Mouse (Mus musculus) retina, postnatal 7 days (tissue): ENCODE data around the gene Klhl35.

Experiments used
- DNase-seq: peaks from one replicate; pipeline ENCODE4 v3.0.0-alpha.2; 2012; ENCODE audit warnings: low read depth, low spot score

The Klhl35 gene

DNA sequence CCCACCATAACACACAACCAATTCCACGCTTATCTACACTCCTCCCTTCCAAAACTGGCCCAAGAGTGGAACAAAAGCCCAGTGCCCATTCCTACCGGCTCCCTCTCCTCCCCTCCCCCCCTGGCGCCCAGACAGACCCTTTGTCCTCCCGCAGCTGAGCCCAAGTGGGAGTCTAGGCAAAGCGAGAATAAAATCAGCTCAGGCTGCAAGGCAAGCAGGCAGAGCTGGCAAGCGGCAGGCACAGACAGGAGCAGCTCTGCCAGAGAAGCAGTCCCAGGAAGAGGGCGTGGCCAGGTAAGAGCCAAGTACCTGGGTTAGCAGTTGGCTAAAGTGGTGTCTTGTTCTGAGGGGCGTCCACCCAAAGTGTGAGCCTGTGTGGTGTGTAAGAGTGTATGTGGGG lies at the start of gene Klhl35:
Gene Klhl35 (plus strand): TSS at position 194 of the 400 bp plus-strand sequence.
- no peak for DNase-seq

GRCm38 (mm10) chr7:99419311-99419710 lies 46.5 kb upstream of the Klhl35 start:
- no peak for DNase-seq

DNA sequence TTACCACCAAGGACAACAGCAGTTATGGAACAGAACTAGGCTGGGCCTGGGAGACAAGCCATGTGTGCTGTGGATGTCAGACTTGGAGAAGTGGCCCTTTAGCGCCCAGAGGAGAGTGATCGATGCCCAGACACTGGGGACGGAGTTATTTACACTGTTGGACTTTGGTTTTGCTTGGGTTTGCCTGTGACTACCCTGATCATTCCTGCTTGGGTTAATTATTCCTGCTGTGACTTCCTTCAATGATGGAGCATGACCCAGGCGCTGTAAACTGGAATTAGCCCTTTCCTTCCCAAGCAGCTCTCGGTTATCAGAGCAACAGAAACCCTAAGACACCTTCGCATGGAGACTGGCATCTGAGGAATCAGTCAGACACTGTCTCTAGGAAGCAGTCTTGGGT lies 44.8 kb upstream of the Klhl35 start:
- DNase-seq, result no peak

GRCm38 (mm10) chr7:99424538-99425155 lies 41.2 kb upstream of the Klhl35 start:
- DNase-seq, result no peak

DNA sequence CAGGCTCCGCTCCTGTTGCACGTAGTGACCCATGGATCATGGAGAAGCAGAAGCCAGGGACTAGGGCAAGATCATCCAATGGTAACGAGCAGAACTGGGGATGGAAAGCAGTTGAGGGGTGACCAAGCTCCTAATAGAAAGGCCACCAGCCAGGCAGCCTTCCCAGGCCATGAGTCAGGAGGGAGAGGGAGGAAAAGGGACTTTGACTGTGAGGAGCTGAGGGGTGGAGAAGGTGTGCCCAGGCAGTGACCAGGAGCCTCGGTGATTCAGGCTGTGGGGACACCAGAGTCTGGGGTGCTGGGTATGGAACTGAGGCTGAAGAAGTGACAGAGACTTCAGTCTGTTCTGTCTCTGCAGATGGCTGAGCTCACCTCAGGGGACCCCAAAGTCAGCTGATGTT lies 40.1 kb upstream of the Klhl35 start:
- DNase-seq, result no peak

GRCm38 (mm10) chr7:99427031-99427430 lies 38.8 kb upstream of the Klhl35 start:
- DNase-seq, result no peak

GRCm38 (mm10) chr7:99427987-99428386 lies 37.8 kb upstream of the Klhl35 start:
- no peak for DNase-seq

DNA sequence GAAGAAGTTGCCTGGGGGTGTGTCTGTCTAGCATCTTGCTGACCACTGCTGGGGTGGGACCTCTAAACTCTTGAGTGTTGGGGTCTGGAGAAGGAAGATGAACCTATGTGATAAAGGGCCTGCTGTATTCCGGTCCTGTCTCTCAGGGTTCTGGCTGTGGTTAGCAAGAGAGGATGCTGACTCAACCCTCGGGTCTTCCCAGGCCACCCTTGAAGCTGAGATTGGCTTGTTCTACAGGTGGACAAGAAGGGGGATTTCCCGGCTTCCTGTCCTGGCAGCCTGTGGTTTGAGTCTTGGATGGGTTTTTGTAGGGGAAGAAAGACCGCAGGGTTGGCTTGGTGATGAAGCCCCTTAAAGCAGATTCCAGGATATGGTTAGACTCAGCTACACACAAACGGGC lies 37.0 kb upstream of the Klhl35 start:
- DNase-seq, result no peak

- DNase-seq, result peak; percentile 90
Observed at GRCm38 (mm10) chr7:99429786-99430185, 36.0 kb upstream of the Klhl35 start.

- no peak for DNase-seq
Observed at GRCm38 (mm10) chr7:99430246-99430645, 35.6 kb upstream of the Klhl35 start.

DNA sequence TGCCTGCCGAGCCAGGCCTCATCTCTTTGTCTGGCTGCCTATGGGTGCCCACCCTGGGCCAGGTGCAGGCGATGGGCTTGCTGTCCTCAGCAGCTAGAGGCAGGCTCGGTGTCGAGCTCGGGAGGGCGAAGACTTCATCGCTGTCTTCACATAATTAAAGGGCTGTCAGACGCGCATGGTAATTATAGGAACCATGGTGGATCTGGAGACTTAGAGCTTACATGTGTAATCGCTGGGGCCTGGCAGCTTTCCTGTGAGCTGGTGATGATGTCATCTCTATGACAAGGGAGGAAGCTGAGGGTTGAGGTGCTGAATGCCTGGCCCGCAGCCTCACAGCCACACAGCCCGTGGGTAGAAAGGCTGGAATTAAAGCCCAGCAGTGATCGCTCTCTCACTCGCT lies 33.6 kb upstream of the Klhl35 start:
- no peak for DNase-seq

DNA sequence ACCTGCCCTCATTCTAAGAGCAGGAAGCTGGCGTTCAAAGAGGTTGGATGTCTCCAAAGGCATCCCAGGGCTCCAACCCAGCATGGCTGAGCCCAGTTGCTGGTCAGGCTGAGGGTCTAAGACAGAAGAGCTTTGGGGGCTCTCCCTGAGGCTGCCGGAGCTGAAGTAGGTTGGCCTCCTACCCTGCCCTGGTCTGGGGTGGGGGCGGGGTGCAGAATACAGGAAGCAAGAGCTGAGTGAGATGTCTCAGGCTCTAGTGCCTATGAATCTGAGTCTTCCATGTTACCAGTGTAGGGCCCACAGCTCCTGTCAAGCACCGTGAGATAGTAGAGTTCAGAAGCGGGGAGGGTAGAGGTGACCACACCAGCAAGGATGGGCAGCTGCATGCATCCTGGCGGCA lies 32.9 kb upstream of the Klhl35 start:
- no peak for DNase-seq

DNA sequence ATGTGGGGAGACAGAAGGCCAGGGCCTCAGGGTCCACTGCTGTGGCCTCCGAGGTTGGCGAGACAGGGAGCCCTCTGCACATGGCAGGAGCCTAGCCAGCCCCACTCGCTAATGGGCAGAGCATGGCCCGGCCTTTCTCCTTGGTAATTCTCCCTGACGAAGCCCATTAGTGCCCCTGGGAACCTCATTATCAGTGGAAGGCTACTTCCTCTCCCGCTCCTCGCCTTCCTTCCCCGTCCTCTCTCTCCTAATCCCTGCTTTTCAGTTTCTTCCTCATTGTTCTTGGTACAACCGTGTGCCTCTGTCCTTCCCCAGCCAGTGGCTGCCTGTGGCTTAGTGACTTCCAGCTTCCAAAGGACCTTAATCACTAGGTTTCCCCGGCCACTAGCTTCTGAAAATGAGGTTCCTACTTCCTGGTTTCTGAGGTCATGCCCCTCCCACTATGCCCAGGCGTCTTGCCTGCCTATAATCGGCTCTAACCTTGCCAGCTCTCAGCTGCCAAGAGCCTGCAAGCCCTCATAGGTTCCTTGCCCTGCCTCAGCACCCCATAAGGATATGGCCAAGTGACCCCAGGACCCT lies 31.0 kb upstream of the Klhl35 start:
- no peak for DNase-seq

DNA sequence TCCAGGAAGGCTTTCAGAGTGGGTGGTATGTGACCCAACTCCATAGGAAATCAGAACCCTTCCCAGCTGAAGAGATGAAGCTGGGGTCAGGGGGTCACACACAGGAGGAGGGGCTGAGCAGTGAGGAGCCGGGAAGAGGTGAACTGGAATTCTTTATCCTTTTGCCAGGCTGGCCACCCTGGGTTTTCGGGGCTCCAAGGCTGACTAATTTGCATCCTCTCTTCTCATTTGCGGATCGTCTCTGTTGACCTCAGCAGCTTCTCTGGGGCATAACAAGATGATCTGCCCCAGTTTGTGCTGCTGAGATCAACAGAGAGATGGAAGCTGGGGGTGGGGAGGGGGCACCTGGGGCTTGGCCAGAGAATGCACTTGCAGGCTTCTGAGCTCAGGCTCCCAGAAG lies 29.3 kb upstream of the Klhl35 start:
- no peak for DNase-seq

GRCm38 (mm10) chr7:99438881-99439280 lies 26.9 kb upstream of the Klhl35 start:
- no peak for DNase-seq

GRCm38 (mm10) chr7:99441534-99442072 lies 24.2 kb upstream of the Klhl35 start:
- DNase-seq, result no peak

- no peak for DNase-seq
Observed at GRCm38 (mm10) chr7:99443164-99443563, 22.6 kb upstream of the Klhl35 start.

GRCm38 (mm10) chr7:99444012-99444411 lies 21.8 kb upstream of the Klhl35 start:
- DNase-seq, result no peak

- no peak for DNase-seq
Observed at GRCm38 (mm10) chr7:99445833-99446232, 20.0 kb upstream of the Klhl35 start.

- DNase-seq, result no peak
Observed at GRCm38 (mm10) chr7:99447323-99447722, 18.5 kb upstream of the Klhl35 start.

- no peak for DNase-seq
Observed at GRCm38 (mm10) chr7:99448619-99449018, 17.2 kb upstream of the Klhl35 start.

DNA sequence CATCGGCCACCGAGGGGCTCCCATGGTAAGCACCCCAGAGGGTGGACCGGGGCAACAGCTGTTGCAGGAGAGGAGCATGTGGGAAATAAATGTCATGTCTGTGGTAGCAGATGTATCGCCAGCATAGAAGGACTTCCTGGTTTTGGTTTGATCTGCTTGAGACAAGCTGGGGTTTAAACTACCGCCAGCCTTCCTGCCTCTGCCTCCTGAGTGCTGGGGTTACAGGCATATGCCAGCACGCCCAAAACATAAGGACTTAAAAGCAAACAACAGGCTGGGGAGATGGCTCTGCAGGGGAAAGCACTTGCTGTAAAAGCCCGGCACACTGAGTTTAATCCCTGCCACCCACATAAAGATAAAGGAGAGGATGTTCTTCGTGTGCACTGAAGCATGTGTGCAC lies 16.7 kb upstream of the Klhl35 start:
- DNase-seq, result no peak

DNA sequence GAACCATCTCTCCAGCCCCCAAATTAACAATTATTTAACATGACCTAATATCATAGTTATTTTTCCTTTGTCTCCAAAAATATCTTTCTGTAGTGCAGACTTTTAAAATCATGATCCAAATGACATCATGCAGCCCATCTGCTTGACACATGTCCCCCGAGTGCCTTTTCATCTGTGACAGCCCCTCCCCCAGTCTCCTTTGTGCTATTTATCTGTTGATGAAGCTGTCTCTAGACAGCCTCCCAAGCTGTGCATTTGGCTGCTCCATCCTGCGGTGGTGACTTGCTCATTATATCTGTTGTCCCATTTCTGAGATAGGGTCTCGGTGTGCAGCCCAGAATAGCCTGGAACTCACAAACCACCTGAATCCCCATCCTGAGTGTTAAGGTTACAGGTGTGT lies 16.1 kb upstream of the Klhl35 start:
- DNase-seq, result no peak

DNA sequence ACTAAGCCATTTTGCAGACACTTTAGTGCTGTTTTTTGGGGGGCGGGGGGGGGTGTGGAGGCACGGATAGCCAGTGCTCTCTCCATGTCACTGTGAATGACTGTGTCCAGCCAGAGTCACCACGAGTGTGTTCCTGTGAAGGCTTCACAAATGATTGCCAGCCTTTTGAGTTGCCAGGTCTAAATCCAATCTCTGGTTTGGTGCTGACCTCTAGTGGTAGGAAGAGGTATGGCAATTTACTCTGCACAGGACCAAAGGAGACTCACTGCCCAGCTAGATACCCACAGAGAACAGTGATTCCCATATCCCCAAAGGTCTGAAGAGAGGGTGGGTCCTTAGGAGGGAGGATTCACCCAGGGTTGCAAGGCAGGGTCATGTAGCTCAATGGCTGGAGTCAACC lies 15.1 kb upstream of the Klhl35 start:
- peak; percentile 84 for DNase-seq
